Mouse (Mus musculus): ENCODE measurements at regions not wholly inside any gene's neighbourhood (a gene's known extent, or its start where the extent isn't known, plus 50 kb on each side); places are given as distances from the start of the nearest gene placed in this dataset.
A peak's percentile ranks its signal among the peaks of the same experiment; 100 is the strongest.

GRCm38 (mm10) chr6:99844775-99845507 lies 118.7 kb upstream of the Prok2 start:
- H3K4me1 ChIP-seq (replicated peaks; ENCODE audit: control insufficient read depth, insufficient read depth, low read length): no peaks in the 10 kb centered on the region
- no peaks in the 10 kb centered on the region for H3K9me3 ChIP-seq (ENCODE audit: control insufficient read depth, low read length)
- no peaks in the 10 kb centered on the region for H3K36me3 ChIP-seq (ENCODE audit: control insufficient read depth, insufficient read depth, low read length)
- no peak overlapping the region for H3K4me3 ChIP-seq (ENCODE audit: low read length)
- no peak overlapping the region for H3K9ac ChIP-seq (ENCODE audit: low read length)
- 47% methylated on average over 4 of the region's 4 CpGs for WGBS
- H3K27ac ChIP-seq (ENCODE audit: low read length): no peak overlapping the region
- no peak for ATAC-seq (ENCODE audit: low read depth)
- H3K27me3 ChIP-seq (ENCODE audit: control insufficient read depth, insufficient read depth, low read depth, low read length): no peaks in the 10 kb centered on the region
- H3K4me2 ChIP-seq (ENCODE audit: low read depth, low read length): no peak overlapping the region

GRCm38 (mm10) chr6:99843507-99843906 lies 117.3 kb upstream of the Prok2 start:
- H3K9me3 ChIP-seq (ENCODE audit: control insufficient read depth, low read length): no peaks in the 10 kb centered on the region
- H3K27ac ChIP-seq (ENCODE audit: low read length): no peak overlapping the region
- H3K4me2 ChIP-seq (ENCODE audit: low read depth, low read length): no peak overlapping the region
- no peaks in the 10 kb centered on the region for H3K4me1 ChIP-seq (replicated peaks; ENCODE audit: control insufficient read depth, insufficient read depth, low read length)
- no peak overlapping the region for H3K9ac ChIP-seq (ENCODE audit: low read length)
- 59% methylated on average over 3 of the region's 3 CpGs for WGBS
- no peaks in the 10 kb centered on the region for H3K36me3 ChIP-seq (ENCODE audit: control insufficient read depth, insufficient read depth, low read length)
- H3K27me3 ChIP-seq (ENCODE audit: control insufficient read depth, insufficient read depth, low read depth, low read length): no peaks in the 10 kb centered on the region
- H3K4me3 ChIP-seq (ENCODE audit: low read length): no peak overlapping the region
- ATAC-seq (ENCODE audit: low read depth): no peak

DNA sequence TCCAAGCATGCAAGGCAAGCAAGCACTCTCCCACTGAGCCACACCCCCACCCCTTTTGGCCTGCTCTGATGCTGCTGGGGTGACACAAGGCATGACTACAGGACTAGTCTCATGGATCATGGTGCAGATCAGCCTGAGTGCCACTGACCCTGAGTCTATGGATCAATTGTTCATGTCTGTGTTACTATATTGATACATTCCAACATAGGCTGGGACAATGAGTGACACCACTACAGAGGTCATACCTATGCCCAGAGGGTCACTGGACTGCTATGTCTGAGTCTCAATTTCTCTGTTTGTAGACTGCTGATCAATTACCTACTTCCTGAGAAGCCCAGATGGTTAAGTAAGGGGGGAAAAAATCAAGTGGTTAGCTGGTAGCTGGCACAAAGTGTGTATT lies 116.5 kb upstream of the Prok2 start:
- no peak overlapping the region for H3K4me3 ChIP-seq (ENCODE audit: low read length)
- ATAC-seq (ENCODE audit: low read depth): no peak
- H3K27ac ChIP-seq (ENCODE audit: low read length): no peak overlapping the region

GRCm38 (mm10) chr6:99840823-99841222 lies 114.6 kb upstream of the Prok2 start:
- Histone ChIP-seq H3K9ac (ENCODE audit: low read length) (no peak overlapping the region), H3K9me3 (ENCODE audit: control insufficient read depth, low read length) (no peaks in the 10 kb centered on the region), H3K27ac (ENCODE audit: low read length) (no peak overlapping the region), H3K36me3 (ENCODE audit: control insufficient read depth, insufficient read depth, low read length) (no peaks in the 10 kb centered on the region), H3K27me3 (ENCODE audit: control insufficient read depth, insufficient read depth, low read depth, low read length) (no peaks in the 10 kb centered on the region), H3K4me2 (ENCODE audit: low read depth, low read length) (no peak overlapping the region), H3K4me3 (ENCODE audit: low read length) (no peak overlapping the region), H3K4me1 (replicated peaks; ENCODE audit: control insufficient read depth, insufficient read depth, low read length) (no peaks in the 10 kb centered on the region)
- WGBS: 89% methylated on average over 6 of the region's 6 CpGs
- no peak for ATAC-seq (ENCODE audit: low read depth)

More for the DNA sequence above, 116.5 kb upstream of the Prok2 start:
- H3K4me2 ChIP-seq (ENCODE audit: low read depth, low read length): no peak overlapping the region
- H3K27me3 ChIP-seq (ENCODE audit: control insufficient read depth, insufficient read depth, low read depth, low read length): no peaks in the 10 kb centered on the region
- H3K4me1 ChIP-seq (replicated peaks; ENCODE audit: control insufficient read depth, insufficient read depth, low read length): no peaks in the 10 kb centered on the region
- no peaks in the 10 kb centered on the region for H3K36me3 ChIP-seq (ENCODE audit: control insufficient read depth, insufficient read depth, low read length)
- H3K9ac ChIP-seq (ENCODE audit: low read length): no peak overlapping the region
- H3K9me3 ChIP-seq (ENCODE audit: control insufficient read depth, low read length): no peaks in the 10 kb centered on the region

- H3K4me2 ChIP-seq (ENCODE audit: low read depth, low read length): no peak overlapping the region
- ATAC-seq (ENCODE audit: low read depth): peak; percentile 97
- no peaks in the 10 kb centered on the region for H3K36me3 ChIP-seq (ENCODE audit: control insufficient read depth, insufficient read depth, low read length)
- H3K9me3 ChIP-seq (ENCODE audit: control insufficient read depth, low read length): no peaks in the 10 kb centered on the region
- no peak overlapping the region for H3K9ac ChIP-seq (ENCODE audit: low read length)
- H3K4me3 ChIP-seq (ENCODE audit: low read length): no peak overlapping the region
- H3K27me3 ChIP-seq (ENCODE audit: control insufficient read depth, insufficient read depth, low read depth, low read length): no peaks in the 10 kb centered on the region
- peaks cover 4% of the 10 kb centered on the region for H3K4me1 ChIP-seq (replicated peaks; ENCODE audit: control insufficient read depth, insufficient read depth, low read length)
- WGBS: 30% methylated on average over 3 of the region's 3 CpGs
- no peak overlapping the region for H3K27ac ChIP-seq (ENCODE audit: low read length)
Measured at GRCm38 (mm10) chr6:99833323-99833722, 107.1 kb upstream of the Prok2 start.

DNA sequence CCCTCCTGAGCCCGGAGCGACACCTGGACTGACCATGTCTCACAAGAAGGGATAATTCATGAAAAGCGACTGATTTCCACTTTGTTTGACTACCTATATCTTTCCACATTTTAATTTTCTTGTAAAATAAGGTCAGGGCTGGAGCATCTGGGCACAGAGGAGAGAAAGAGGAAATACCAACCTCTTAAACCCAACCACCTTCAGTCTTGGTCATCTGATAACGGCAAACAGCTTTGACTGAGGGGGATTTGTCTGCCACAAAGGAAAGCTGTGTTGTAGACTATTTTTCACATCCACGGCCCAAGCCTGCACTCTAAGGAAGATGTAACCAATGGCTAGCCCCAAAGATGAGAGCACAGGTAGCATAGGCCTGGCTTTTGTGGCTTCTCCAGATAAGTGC lies 101.4 kb upstream of the Prok2 start:
- Histone ChIP-seq H3K4me1 (replicated peaks; ENCODE audit: control insufficient read depth, insufficient read depth, low read length) (peaks cover 7% of the 10 kb centered on the region), H3K27me3 (ENCODE audit: control insufficient read depth, insufficient read depth, low read depth, low read length) (no peaks in the 10 kb centered on the region), H3K27ac (ENCODE audit: low read length) (no peak overlapping the region), H3K4me2 (ENCODE audit: low read depth, low read length) (no peak overlapping the region), H3K9me3 (ENCODE audit: control insufficient read depth, low read length) (no peaks in the 10 kb centered on the region), H3K36me3 (ENCODE audit: control insufficient read depth, insufficient read depth, low read length) (no peaks in the 10 kb centered on the region), H3K9ac (ENCODE audit: low read length) (no peak overlapping the region), H3K4me3 (ENCODE audit: low read length) (no peak overlapping the region)
- no peak for ATAC-seq (ENCODE audit: low read depth)
- 88% methylated on average over 5 of the region's 5 CpGs for WGBS

DNA sequence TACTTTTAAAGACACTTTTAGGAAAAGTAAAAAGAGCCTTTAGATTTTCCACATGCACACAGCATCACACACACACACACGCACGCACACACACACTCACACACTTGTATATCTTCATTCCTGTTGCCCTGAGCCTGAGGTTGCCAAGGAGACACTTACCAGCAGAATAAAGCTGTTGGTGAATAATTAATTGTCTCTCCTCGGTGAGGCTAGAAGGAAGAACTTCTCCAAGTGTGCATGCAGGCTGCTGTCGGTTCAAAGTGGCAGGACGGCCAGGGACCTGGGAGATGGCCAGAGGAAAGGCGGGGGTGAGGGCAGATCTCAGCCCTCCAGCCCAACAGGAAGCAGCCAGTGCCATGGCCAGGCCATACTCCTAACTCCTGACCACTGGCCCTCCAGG lies 98.6 kb upstream of the Prok2 start:
- Histone ChIP-seq H3K4me1 (replicated peaks; ENCODE audit: control insufficient read depth, insufficient read depth, low read length) (peaks cover 6% of the 10 kb centered on the region; the same call in 1 of the 2 replicates), H3K27me3 (ENCODE audit: control insufficient read depth, insufficient read depth, low read depth, low read length) (no peaks in the 10 kb centered on the region), H3K36me3 (ENCODE audit: control insufficient read depth, insufficient read depth, low read length) (no peaks in the 10 kb centered on the region), H3K9me3 (ENCODE audit: control insufficient read depth, low read length) (no peaks in the 10 kb centered on the region), H3K27ac (ENCODE audit: low read length) (no peak overlapping the region), H3K9ac (ENCODE audit: low read length) (no peak overlapping the region), H3K4me2 (ENCODE audit: low read depth, low read length) (no peak overlapping the region), H3K4me3 (ENCODE audit: low read length) (no peak overlapping the region)
- WGBS: 39% methylated on average over 6 of the region's 6 CpGs
- peak; percentile 15; the same call in 1 of the 2 replicates for ATAC-seq (ENCODE audit: low read depth)

DNA sequence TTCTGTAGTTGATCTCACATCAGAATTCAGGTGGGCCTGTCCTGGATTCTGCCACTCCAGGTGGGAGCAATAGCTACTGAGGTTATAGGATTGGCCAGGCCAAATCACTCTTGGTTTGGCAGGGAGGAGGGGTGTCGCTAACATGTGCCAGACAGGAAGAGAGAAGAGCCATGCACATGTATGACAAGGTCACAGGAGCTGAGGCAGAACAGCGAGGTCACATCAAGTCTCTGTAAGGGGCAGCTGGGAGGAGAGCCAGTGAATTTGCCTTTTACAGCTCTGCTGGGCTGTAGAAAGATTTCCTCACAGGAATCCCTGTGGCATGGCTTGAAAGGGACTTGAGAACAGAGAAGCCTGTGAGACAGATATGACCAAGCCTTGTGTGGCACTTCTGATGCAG lies 96.3 kb upstream of the Prok2 start:
- Histone ChIP-seq H3K9ac (ENCODE audit: low read length) (no peak overlapping the region), H3K4me2 (ENCODE audit: low read depth, low read length) (no peak overlapping the region), H3K9me3 (ENCODE audit: control insufficient read depth, low read length) (no peaks in the 10 kb centered on the region), H3K27me3 (ENCODE audit: control insufficient read depth, insufficient read depth, low read depth, low read length) (no peaks in the 10 kb centered on the region), H3K36me3 (ENCODE audit: control insufficient read depth, insufficient read depth, low read length) (no peaks in the 10 kb centered on the region), H3K27ac (ENCODE audit: low read length) (no peak overlapping the region), H3K4me1 (replicated peaks; ENCODE audit: control insufficient read depth, insufficient read depth, low read length) (peaks cover 6% of the 10 kb centered on the region; the same call in 1 of the 2 replicates), H3K4me3 (ENCODE audit: low read length) (no peak overlapping the region)
- WGBS: 62% methylated on average over 2 of the region's 2 CpGs
- no peak for ATAC-seq (ENCODE audit: low read depth)

GRCm38 (mm10) chr6:99819255-99819929 lies 93.2 kb upstream of the Prok2 start:
- no peaks in the 10 kb centered on the region for H3K9me3 ChIP-seq (ENCODE audit: control insufficient read depth, low read length)
- no peak overlapping the region for H3K4me3 ChIP-seq (ENCODE audit: low read length)
- H3K36me3 ChIP-seq (ENCODE audit: control insufficient read depth, insufficient read depth, low read length): no peaks in the 10 kb centered on the region
- whole genome bisulfite sequencing: 36% methylated on average over 8 of the region's 8 CpGs
- H3K27ac ChIP-seq (ENCODE audit: low read length): no peak overlapping the region
- H3K4me2 ChIP-seq (ENCODE audit: low read depth, low read length): no peak overlapping the region
- no peaks in the 10 kb centered on the region for H3K27me3 ChIP-seq (ENCODE audit: control insufficient read depth, insufficient read depth, low read depth, low read length)
- no peaks in the 10 kb centered on the region; the same call in 1 of the 2 replicates for H3K4me1 ChIP-seq (replicated peaks; ENCODE audit: control insufficient read depth, insufficient read depth, low read length)
- peak; percentile 51; the same call in 1 of the 2 replicates for ATAC-seq (ENCODE audit: low read depth)
- no peak overlapping the region for H3K9ac ChIP-seq (ENCODE audit: low read length)

All from lung, embryonic 16.5 days (tissue).